Mouse (Mus musculus) liver, embryonic 15.5 days (tissue): Measurements from ENCODE around the gene Srebf2. TPM values are rescaled to one million over a fixed set of nuclear protein-coding genes. Genes with fewer than 3 reads are reported as not detected.

Experiments used
- ATAC-seq: fragments of 200-750 bp; cut with Nextera tagmentation; 2 replicates; pipeline ENCODE4 v1.8.0; 2017; ENCODE audit warnings: moderate number of reproducible peaks, mild to moderate bottlenecking, moderate library complexity; ENCODE audit not compliant: insufficient read depth
- H3K27ac ChIP-seq: fragments of 300-500 bp; sonication (generic); replicated peaks from 2 replicates; pipeline ENCODE4 v1.5.1; 2015; ENCODE audit warnings: mild to moderate bottlenecking, inconsistent platforms
- H3K27me3 ChIP-seq: fragments of 300-500 bp; sonication (generic); 2 replicates; pipeline ENCODE4 v1.6.1; 2015; ENCODE audit warnings: mild to moderate bottlenecking, inconsistent platforms
- H3K36me3 ChIP-seq: fragments of 300-500 bp; sonication (generic); replicated peaks from 2 replicates; pipeline ENCODE4 v1.6.1; 2015; ENCODE audit warnings: moderate library complexity, mild to moderate bottlenecking, inconsistent platforms
- H3K4me1 ChIP-seq: fragments of 300-500 bp; sonication (generic); replicated peaks from 2 replicates; pipeline ENCODE4 v1.6.1; 2015; ENCODE audit warnings: inconsistent platforms
- H3K4me2 ChIP-seq: fragments of 300-500 bp; sonication (generic); 2 replicates; pipeline ENCODE4 v1.6.1; 2015; ENCODE audit warnings: moderate library complexity, mild to moderate bottlenecking, inconsistent platforms
- H3K4me3 ChIP-seq: fragments of 300-500 bp; sonication (generic); replicated peaks from 2 replicates; pipeline ENCODE4 v1.5.1; 2015; ENCODE audit warnings: mild to moderate bottlenecking, inconsistent platforms
- H3K9ac ChIP-seq: fragments of 300-500 bp; sonication (generic); 2 replicates; pipeline ENCODE4 v1.6.1; 2015; ENCODE audit warnings: moderate library complexity, mild to moderate bottlenecking, inconsistent platforms
- H3K9me3 ChIP-seq: fragments of 300-500 bp; sonication (generic); replicated peaks from 2 replicates; pipeline ENCODE4 v1.6.1; 2016; ENCODE audit warnings: inconsistent platforms
- WGBS: fragments of 180-500 bp; shearing (Covaris S2); methylation state at CpG from one replicate; pipeline ENCODE4 v1.1.7; 2015; ENCODE audit warnings: mixed read lengths; ENCODE audit not compliant: insufficient replicate concordance; 5-methylcytosine and 5-hydroxymethylcytosine counted together
- polyA plus RNA-seq: library from polyadenylated mRNA; unstranded; fragments of >200 nt; fragmentation: Nextera tagmentation; extraction: Ambion mirVana; gene quantifications from 2 replicates; pipeline ENCODE4 v1.2.1, GENCODE M21; 2015

Srebf2 gene
- polyA plus RNA-seq, 1 experiment from 2014 or later = 53.6 TPM

DNA sequence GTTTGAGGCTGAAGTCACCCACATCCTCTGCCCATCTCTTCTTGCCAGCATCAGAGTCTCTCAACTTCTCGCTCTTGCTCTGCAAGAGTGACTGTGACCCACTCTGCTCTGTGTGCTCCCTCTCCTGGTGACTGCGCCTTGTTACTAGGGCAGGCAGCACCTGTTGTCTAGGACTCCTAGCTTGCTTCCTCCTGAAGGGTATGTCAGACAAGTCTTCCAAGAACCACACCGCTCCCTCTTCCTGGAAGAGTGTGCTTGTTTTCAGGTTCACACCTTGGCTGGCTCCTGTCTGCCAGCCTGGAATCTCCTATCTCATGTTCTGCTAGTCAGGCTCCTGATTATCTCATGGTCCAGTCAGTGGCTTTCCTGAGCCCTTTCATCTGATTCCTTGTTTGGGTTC lies 6.6 kb upstream of the Srebf2 start:
- Histone ChIP-seq H3K4me1 (peaks cover 26% of the 10 kb centered on the region), H3K9me3 (no peaks in the 10 kb centered on the region), H3K4me2 (no peak overlapping the region), H3K27me3 (no peaks in the 10 kb centered on the region), H3K4me3 (no peak overlapping the region), H3K27ac (no peak overlapping the region), H3K36me3 (peaks cover 8% of the 10 kb centered on the region; the same call in 1 of the 2 replicates), H3K9ac (no peak overlapping the region)
- 87% methylated on average over 3 of the region's 3 CpGs for WGBS
- no peak for ATAC-seq

DNA sequence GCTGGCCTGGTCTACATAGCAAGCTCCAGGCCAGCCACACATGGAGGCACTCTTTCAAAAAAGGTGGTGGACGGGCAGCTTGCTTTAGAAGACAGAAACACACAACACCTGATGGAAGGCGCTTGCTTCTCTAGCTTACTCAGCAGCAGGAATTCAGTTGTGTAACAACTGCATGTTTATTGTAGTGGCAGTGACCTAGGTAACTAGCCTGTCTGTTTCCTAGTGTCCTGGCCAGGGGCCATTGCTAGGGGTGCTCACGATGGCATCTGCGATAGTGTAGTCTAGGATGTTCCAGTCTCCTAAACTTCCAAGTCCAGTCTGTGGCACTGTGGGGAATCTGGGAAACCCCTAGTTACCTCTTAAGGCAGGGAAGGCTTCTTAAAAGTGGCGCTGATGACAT lies 2.8 kb upstream of the Srebf2 start:
- Histone ChIP-seq H3K4me1 (peaks cover 53% of the 10 kb centered on the region), H3K27ac (peak overlapping the region; percentile 20), H3K27me3 (no peaks in the 10 kb centered on the region), H3K4me3 (no peak overlapping the region), H3K9me3 (no peaks in the 10 kb centered on the region), H3K4me2 (no peak overlapping the region), H3K36me3 (peaks cover 8% of the 10 kb centered on the region; the same call in 1 of the 2 replicates), H3K9ac (no peak overlapping the region)
- no peak for ATAC-seq
- 76% methylated on average over 5 of the region's 5 CpGs for WGBS

DNA sequence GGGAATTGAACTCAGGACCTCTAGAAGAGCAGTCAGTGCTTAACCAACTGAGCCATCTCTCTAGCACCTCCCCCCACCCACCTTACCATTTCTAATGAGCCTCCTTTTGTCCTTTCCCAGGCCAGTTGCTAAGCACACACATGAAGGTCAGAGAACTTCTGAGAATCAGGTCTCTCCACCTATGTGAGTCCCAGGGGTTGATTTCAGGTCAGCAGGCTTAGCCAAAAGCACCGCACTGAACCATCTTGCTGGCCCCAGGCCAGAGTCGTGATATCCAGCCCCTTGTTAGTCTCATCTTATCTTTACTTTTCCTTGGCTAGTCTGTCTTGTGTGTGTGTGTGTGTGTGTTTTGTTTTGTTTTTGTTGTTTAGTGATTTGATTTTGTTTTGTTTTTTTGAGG lies 1.6 kb upstream of the Srebf2 start:
- H3K4me1 ChIP-seq = peaks cover 57% of the 10 kb centered on the region
- ATAC-seq = no peak
- peaks cover 8% of the 10 kb centered on the region; the same call in 1 of the 2 replicates for H3K36me3 ChIP-seq
- no peak overlapping the region for H3K4me2 ChIP-seq
- 16% methylated on average over 2 of the region's 2 CpGs for WGBS
- H3K27ac ChIP-seq = peak overlapping the region; percentile 86
- H3K9ac ChIP-seq = peak overlapping the region; percentile 60
- H3K4me3 ChIP-seq = no peak overlapping the region
- no peaks in the 10 kb centered on the region for H3K9me3 ChIP-seq
- no peaks in the 10 kb centered on the region for H3K27me3 ChIP-seq

DNA sequence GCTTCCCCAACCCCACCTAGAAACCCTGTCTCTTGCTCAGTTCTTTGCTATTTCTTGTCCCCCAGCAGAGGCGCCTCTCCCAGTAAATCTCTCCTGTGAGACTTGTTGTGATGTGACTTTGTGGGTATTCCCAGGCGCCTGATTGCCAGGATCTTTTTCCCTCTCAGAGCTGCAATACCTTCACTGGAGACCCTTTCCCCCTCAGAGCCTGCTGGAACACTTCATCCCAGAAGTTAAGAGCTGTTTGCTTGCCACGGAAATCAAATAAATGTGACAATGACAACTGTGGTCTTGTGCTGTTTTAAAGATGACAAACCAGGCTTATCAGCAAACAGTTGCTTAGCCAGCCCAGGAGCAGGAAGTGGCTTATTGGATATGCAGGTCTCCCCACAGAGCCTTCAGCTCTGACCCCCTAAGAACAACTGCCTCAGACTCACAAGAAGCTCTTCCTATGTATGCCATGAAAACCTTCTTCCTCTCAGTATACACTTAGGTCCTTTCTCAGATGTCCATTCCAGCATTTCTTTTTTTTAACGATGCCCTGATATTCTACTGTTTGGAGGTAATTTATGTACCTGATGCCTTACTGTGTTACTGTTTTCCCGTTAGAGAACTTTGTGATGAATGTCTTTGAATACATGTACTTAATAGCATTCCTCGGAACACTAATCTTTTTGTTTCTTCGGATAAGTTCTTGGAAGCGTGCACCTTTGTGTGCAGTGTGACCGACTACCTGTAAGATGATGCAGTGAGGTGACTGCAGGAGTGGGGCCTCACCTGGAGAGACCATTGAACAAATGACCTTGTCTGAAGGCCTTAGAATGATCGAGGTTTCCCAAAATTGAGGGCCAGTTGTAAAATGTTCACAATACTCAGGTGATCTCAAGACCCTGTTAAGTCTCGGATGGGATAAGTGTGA lies 871 bp upstream of the Srebf2 start:
- WGBS = 14% methylated on average over 11 of the region's 11 CpGs
- no peaks in the 10 kb centered on the region for H3K9me3 ChIP-seq
- peak overlapping the region; percentile 86 for H3K27ac ChIP-seq
- no peaks in the 10 kb centered on the region for H3K27me3 ChIP-seq
- H3K9ac ChIP-seq = peak overlapping the region; percentile 60
- peak overlapping the region; percentile 86 for H3K4me2 ChIP-seq
- peak overlapping the region; percentile 87 for H3K4me3 ChIP-seq
- H3K36me3 ChIP-seq = peaks cover 9% of the 10 kb centered on the region; the same call in 1 of the 2 replicates
- ATAC-seq = peak; percentile 1; the same call in 1 of the 2 replicates
- H3K4me1 ChIP-seq = peaks cover 63% of the 10 kb centered on the region

DNA sequence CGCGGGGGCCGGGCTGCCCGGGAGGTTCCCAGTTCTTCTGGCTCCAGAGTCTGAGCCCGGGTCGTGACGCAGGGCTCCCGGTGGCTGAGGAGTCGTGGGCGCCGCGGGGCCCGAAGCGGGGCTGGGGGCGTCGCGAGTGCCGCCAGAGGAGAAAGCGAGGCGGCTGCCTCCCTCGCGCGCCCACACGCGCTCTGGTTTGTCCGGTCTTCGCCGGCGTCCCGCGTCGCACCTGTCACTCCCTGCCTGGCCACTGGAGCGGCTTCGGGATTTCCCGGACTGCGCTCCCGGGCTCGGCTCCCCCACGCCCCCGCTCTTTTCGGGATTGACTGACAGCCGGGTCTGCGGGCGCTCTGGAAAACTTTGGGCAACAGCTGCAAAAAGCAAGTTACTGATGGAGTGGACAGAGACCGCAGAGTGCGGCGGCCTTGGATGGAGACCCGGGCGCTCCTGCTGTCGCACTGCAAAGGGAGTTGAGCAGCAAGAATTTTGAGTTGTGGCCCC lies 680 bp downstream of the Srebf2 start:
- Histone ChIP-seq H3K9me3 (no peaks in the 10 kb centered on the region), H3K27me3 (no peaks in the 10 kb centered on the region), H3K9ac (peak overlapping the region; percentile 96), H3K36me3 (0 out of 2 replicates have a peak, but pooled peaks cover 5% of the 10 kb centered on the region), H3K4me2 (peak overlapping the region; percentile 86), H3K27ac (peak overlapping the region; percentile 90), H3K4me1 (peaks cover 77% of the 10 kb centered on the region), H3K4me3 (peak overlapping the region; percentile 87)
- ATAC-seq = peak; percentile 11
- 1% methylated on average over 30 of the region's 50 CpGs for WGBS

DNA sequence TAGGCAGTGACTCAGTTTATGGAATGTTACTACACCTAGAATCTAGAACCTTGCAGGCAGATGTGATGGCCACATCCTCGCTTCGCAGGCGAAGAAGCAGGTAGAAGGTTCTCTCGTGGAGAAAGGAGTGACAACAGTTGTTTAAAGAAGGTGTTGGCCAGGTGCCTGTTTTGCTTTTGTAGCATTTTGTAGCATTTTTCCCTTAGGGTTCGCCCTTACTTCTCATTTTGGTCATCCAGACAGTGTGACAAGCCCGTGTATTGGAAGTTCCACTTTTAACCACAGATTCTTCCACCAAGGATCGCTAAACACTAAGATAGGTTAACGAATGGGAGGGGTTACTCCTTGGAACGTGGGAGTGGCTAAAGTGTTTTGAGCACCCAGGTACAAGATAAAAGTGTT lies 1.5 kb downstream of the Srebf2 start:
- H3K4me2 ChIP-seq = peak overlapping the region; percentile 86
- no peaks in the 10 kb centered on the region for H3K27me3 ChIP-seq
- H3K4me3 ChIP-seq = peak overlapping the region; percentile 87
- H3K9ac ChIP-seq = peak overlapping the region; percentile 96
- 0 out of 2 replicates have a peak, but pooled peaks cover 5% of the 10 kb centered on the region for H3K36me3 ChIP-seq
- H3K4me1 ChIP-seq = peaks cover 84% of the 10 kb centered on the region
- no peaks in the 10 kb centered on the region for H3K9me3 ChIP-seq
- WGBS = 13% methylated on average over 9 of the region's 9 CpGs
- peak overlapping the region; percentile 90 for H3K27ac ChIP-seq
- ATAC-seq = no peak

DNA sequence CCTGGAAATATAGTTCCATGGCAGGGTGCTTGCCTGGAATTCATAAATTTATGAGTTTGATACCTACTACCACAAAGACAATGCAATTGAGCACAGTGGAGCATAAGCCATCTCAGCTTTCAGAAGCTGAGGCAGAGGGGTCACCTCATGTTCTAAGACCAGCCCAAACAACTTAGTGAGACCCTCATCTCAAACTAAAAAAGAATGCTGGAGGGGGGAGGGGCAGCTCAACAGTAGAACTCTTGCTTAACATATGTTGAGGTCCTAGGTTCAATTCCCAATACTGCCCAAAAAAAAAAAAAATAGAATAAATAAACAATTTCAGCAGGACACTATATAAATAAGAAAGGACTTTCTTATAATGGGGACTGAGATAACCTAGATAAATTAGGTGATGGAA lies 3.1 kb downstream of the Srebf2 start:
- Histone ChIP-seq H3K27ac (no peak overlapping the region), H3K9ac (no peak overlapping the region), H3K9me3 (no peaks in the 10 kb centered on the region), H3K4me1 (peaks cover 84% of the 10 kb centered on the region), H3K4me3 (no peak overlapping the region), H3K4me2 (no peak overlapping the region), H3K36me3 (0 out of 2 replicates have a peak, but pooled peaks cover 5% of the 10 kb centered on the region), H3K27me3 (no peaks in the 10 kb centered on the region)
- ATAC-seq = no peak

DNA sequence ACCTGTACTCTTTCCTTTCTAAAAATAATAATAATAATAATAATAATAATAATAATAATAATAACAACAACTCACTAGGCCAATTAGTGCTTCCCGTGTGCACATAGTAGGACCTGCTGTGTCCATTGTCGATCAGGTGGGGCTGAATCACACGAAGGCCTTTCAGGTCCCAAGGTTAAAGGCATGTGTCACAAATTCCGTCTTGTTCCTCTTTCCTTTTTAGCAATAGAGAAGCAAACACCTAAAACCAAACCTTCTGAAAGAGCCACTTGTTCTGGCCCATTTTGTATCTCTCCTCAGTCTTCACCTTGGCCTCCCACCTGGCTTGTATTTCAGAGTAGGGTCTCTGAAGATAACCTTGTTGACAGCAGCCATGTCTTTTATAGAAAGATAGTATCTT lies 4.2 kb downstream of the Srebf2 start:
- no peaks in the 10 kb centered on the region for H3K9me3 ChIP-seq
- H3K4me3 ChIP-seq = no peak overlapping the region
- no peak for ATAC-seq
- H3K27ac ChIP-seq = no peak overlapping the region
- peaks cover 82% of the 10 kb centered on the region for H3K4me1 ChIP-seq
- H3K9ac ChIP-seq = no peak overlapping the region
- WGBS = 59% methylated on average over 4 of the region's 4 CpGs
- H3K36me3 ChIP-seq = 0 out of 2 replicates have a peak, but pooled peaks cover 5% of the 10 kb centered on the region
- no peaks in the 10 kb centered on the region for H3K27me3 ChIP-seq
- H3K4me2 ChIP-seq = no peak overlapping the region

DNA sequence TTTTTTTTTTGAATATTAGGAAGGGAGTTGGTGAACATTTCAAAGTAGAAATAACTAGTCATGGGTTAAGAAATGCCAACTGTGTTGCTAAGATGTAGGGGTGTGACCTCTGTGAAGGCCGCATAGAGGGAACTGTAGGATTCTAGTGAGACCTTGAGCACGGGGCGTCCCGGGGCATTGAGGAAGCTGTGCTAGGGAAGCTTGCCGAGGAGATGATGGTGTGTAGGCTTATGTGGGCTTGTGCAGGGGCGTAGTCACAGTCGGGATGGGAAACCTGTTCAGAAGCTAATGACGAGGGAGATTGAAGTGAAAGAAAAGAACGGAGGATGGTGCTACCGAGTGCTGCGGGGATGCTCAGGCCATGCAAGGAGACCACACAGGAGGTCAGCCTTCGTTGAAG lies 5.0 kb downstream of the Srebf2 start:
- Histone ChIP-seq H3K27me3 (no peaks in the 10 kb centered on the region), H3K9me3 (no peaks in the 10 kb centered on the region), H3K27ac (no peak overlapping the region), H3K9ac (no peak overlapping the region), H3K4me3 (no peak overlapping the region), H3K36me3 (0 out of 2 replicates have a peak, but pooled peaks cover 5% of the 10 kb centered on the region), H3K4me2 (no peak overlapping the region), H3K4me1 (peaks cover 85% of the 10 kb centered on the region)
- 60% methylated on average over 12 of the region's 12 CpGs for WGBS
- no peak for ATAC-seq

DNA sequence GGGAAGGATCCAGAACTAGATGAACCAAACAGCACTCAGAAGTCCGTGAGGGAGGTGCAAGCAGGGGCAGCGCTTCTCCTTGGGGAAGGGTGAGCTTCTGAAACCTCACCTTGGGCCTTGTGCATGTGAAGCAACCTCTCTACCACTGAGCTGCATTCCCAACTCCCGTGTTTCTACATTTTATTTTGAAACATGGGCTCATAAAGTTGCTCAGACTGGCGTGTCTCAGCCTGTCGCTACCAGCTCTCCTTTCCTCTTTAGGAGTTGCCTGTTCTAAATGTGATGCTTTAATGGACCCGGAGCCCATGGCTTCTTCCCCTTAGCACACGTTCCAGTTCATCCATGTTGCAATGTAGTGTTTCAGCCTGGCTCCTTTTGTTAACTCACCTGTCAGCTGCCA lies 5.5 kb downstream of the Srebf2 start:
- no peaks in the 10 kb centered on the region for H3K27me3 ChIP-seq
- H3K9me3 ChIP-seq = no peaks in the 10 kb centered on the region
- no peak for ATAC-seq
- H3K4me1 ChIP-seq = peaks cover 88% of the 10 kb centered on the region
- WGBS = 75% methylated on average over 7 of the region's 7 CpGs
- H3K9ac ChIP-seq = no peak overlapping the region
- no peak overlapping the region for H3K4me2 ChIP-seq
- no peak overlapping the region for H3K4me3 ChIP-seq
- H3K36me3 ChIP-seq = 0 out of 2 replicates have a peak, but pooled peaks cover 5% of the 10 kb centered on the region
- H3K27ac ChIP-seq = no peak overlapping the region

DNA sequence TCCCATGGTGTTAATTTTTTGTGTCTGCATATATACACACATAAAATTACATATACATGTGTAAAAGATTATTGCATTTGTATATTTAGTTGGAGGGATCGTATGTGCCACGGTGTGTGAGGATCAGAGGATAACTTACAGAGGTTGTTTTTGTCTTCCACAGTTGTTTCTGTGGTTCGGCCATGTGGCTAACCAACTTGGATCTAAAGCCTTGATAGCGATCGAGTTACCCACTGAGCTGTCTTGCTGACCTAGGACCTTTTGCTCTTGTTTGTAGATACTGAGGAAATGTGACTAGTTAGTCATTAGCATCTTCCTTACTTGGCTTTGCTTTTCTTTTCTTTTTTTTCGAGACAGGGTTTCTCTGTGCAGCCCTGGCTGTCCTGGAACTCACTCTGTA lies 9.3 kb downstream of the Srebf2 start:
- Histone ChIP-seq H3K9me3 (no peaks in the 10 kb centered on the region), H3K27me3 (no peaks in the 10 kb centered on the region), H3K4me1 (peaks cover 94% of the 10 kb centered on the region), H3K9ac (no peak overlapping the region), H3K4me2 (no peak overlapping the region), H3K4me3 (no peak overlapping the region), H3K36me3 (0 out of 2 replicates have a peak, but pooled peaks cover 3% of the 10 kb centered on the region), H3K27ac (no peak overlapping the region)
- no peak for ATAC-seq
- 39% methylated on average over 6 of the region's 6 CpGs for WGBS
